Mouse (Mus musculus) adrenal gland, postnatal 36 days (tissue): ENCODE measurements at regions not wholly inside any gene's neighbourhood (a gene's known extent, or its start where the extent isn't known, plus 50 kb on each side); places are given as distances from the start of the nearest gene placed in this dataset.

ENCODE experiments used
- DNase-seq, 2 experiments: peaks; one replicate each; pipeline ENCODE4 v3.0.0; 2021; ENCODE audit warnings: mixed read lengths in 1 of 2

- DNase-seq = no peak
Observed at GRCm38 (mm10) chr1:61273843-61274242, 296.1 kb downstream of the Icos start.

- no peak for DNase-seq
Observed at GRCm38 (mm10) chr1:61274244-61274643, 296.5 kb downstream of the Icos start.

- DNase-seq = no peak
Observed at GRCm38 (mm10) chr1:61277170-61277710, 299.5 kb downstream of the Icos start.

- no peak for DNase-seq
Observed at GRCm38 (mm10) chr1:61288185-61288584, 310.5 kb downstream of the Icos start.

GRCm38 (mm10) chr1:61288946-61289345 is 311.2 kb downstream of the Icos start:
- no peak for DNase-seq

- no peak for DNase-seq
Observed at GRCm38 (mm10) chr1:61289552-61289951, 311.8 kb downstream of the Icos start.

GRCm38 (mm10) chr1:61293106-61293505 is 315.4 kb downstream of the Icos start:
- no peak for DNase-seq

GRCm38 (mm10) chr1:61295219-61295618 is 317.5 kb downstream of the Icos start:
- no peak for DNase-seq

GRCm38 (mm10) chr1:61296831-61297230 is 319.1 kb downstream of the Icos start:
- no peak for DNase-seq

GRCm38 (mm10) chr1:61297361-61297760 is 319.6 kb downstream of the Icos start:
- DNase-seq = no peak

GRCm38 (mm10) chr1:61298064-61298463 is 320.3 kb downstream of the Icos start:
- peak in 1 of 2 experiments; percentile 49 for DNase-seq

GRCm38 (mm10) chr1:61298779-61299178 is 321.1 kb downstream of the Icos start:
- no peak for DNase-seq

- DNase-seq = no peak
Observed at GRCm38 (mm10) chr1:61300491-61300890, 322.8 kb downstream of the Icos start.

- no peak for DNase-seq
Observed at GRCm38 (mm10) chr1:61301041-61302030, 323.6 kb downstream of the Icos start.

- DNase-seq = no peak
Observed at GRCm38 (mm10) chr1:61302570-61303071, 324.9 kb downstream of the Icos start.

GRCm38 (mm10) chr1:61306296-61306695 is 328.6 kb downstream of the Icos start:
- DNase-seq = no peak

- peak; percentile 11 to 47 for DNase-seq
Observed at GRCm38 (mm10) chr1:61309563-61309962, 329.1 kb upstream of the Pard3b start.

- no peak for DNase-seq
Observed at GRCm38 (mm10) chr1:61310063-61310760, 328.4 kb upstream of the Pard3b start.

- DNase-seq = no peak
Observed at GRCm38 (mm10) chr1:61310761-61311090, 327.9 kb upstream of the Pard3b start.

GRCm38 (mm10) chr1:61313196-61313595 is 325.4 kb upstream of the Pard3b start:
- DNase-seq = peak in 1 of 2 experiments; percentile 40

GRCm38 (mm10) chr1:61316261-61316660 is 322.4 kb upstream of the Pard3b start:
- DNase-seq = no peak

- no peak for DNase-seq
Observed at GRCm38 (mm10) chr1:61316736-61317135, 321.9 kb upstream of the Pard3b start.

- no peak for DNase-seq
Observed at GRCm38 (mm10) chr1:61318042-61318441, 320.6 kb upstream of the Pard3b start.
